Mouse (Mus musculus) embryonic fibroblast, embryonic 13.5 days (primary cell): ENCODE measurements at regions not wholly inside any gene's neighbourhood (a gene's known extent, or its start where the extent isn't known, plus 50 kb on each side); places are given as distances from the start of the nearest gene placed in this dataset.

Experiments
- CTCF ChIP-seq: IDR thresholded peaks from 2 replicates; pipeline ENCODE4 v1.5.1; 2011; ENCODE audit warnings: mild to moderate bottlenecking, control low read depth, low read length, moderate library complexity, borderline replicate concordance; ENCODE audit not compliant: insufficient read depth
- POLR2A ChIP-seq: IDR thresholded peaks from 2 replicates; pipeline ENCODE4 v1.6.1; 2011; ENCODE audit warnings: low read depth, mild to moderate bottlenecking, control low read depth, low read length, moderate library complexity

- no peak for TF ChIP-seq CTCF
- TF ChIP-seq POLR2A: no peak
These were observed 236.4 kb upstream of the Noct start for GRCm38 (mm10) chr3:50987821-50988220.
